Mouse (Mus musculus) layer of hippocampus, postnatal 25 days (tissue): ENCODE data around the gene Pias3. TPM values are rescaled to one million over a fixed set of nuclear protein-coding genes. Genes with fewer than 3 reads are reported as not detected.
"Not testable (repeated sequence)": the region's sequence is repeated elsewhere in the genome, so short reads cannot be mapped to it uniquely, and the experiment has no call there.

Experiments used
- DNase-seq, 2 experiments: peaks; one replicate each; pipeline ENCODE4 v3.0.0; 2022; ENCODE audit warnings: mixed read lengths in 2 of 2, low spot score in 1 of 2; ENCODE audit errors: extremely low spot score in 1 of 2
- total RNA-seq, 2 experiments: library from RNA; stranded (reverse); gene quantifications; 2 replicates each; pipeline ENCODE4 v1.2.3; 2021

Gene Pias3
- total RNA-seq, 2 experiments from 2014 or later, result 24.6 to 27.0 TPM

DNA sequence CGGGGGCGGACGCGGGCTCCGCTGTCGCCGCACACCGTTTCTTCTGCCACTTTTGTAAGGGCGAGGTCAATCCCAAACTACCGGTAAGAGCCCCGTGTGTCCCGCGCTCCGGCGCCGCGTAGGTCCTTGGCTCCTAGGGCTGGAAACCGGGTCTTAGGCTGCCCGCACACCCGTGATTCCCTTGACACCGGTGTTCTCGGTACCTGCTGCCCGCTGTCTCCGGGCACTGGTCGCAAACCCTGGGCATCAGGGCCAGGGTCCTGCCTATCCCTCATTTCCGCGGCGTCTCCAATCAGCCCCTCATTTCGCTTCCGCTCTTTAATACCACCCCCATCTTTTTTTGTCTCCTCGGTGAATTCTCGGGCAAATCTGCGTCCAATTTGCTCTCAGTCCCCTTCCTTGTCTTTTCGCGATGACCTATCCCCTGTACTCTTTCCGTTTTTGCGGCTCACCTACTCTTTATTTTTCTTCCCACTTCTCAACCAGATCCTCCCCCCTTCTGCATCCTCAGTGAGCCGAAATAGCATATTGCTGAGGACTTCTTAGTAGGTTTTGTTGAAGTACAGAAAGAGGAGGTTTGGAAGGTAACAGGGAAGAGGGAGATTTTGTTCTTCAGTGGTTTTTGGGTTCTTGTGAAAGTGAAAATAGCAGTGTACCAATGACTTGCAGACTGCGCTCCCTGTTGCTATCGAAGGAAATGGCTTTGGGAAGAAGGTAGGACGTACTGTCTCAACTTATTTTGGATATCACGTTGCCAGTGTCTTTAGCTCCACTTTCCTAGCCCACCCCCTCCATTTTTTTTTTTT is 31.8 kb downstream of the Pias3 start:
- DNase-seq, result no peak

DNA sequence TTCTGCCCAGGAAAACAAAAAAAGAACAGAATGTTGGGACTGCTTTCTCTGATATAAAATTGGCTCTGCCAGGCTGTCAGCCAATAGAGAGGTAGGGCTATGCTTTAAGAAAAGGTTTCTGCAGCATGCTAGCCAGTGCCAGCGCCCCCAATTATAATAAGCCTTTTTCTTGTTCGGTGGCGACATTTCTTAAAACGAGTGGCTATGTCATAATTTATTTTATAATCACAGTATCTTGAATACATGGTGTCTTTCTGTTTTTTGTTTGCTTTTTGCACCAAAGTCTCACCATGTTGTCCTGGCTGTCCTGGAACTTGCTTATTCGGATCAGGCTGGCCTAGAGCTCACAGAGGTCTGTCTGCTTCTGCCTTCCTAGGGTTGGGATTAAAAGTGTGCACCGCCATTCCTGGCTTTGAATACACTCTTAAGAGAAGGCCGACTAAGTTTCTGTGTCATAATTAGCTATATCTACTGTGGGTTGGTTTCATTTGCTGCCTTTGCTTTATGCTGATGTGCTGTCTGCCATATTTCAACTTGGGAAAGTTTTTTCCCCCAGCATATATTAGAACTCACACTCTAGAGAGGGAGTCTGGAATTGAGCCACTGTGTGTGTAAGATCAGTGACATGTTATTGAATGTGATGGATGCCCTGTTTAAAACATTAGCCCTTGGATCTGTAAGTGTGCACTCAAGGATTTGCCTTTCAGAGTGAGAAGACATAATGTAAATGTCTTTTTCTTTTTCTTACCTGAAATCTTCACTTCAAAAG is 32.6 kb downstream of the Pias3 start:
- no peak for DNase-seq

GRCm38 (mm10) chr3:96729403-96729784 is 33.2 kb downstream of the Pias3 start:
- no peak for DNase-seq

DNA sequence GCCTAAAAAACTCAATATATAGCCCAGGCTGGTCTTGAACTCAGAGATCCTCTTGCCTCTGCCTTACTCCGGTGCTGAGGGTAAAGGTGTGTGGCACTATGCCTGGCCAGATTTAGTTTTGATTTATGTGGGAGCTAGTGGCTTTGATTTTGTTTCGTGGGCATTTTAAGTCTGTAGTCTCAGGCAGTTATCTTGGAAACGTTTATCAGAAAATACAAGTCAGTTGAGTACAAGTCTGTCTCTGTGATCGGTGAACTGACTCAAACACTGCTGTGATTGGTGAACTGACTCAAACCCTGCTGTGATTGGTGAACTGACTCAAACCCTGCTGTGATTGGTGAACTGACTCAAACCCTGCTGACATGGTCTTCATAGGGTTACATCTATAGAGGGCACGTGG is 34.6 kb downstream of the Pias3 start:
- DNase-seq, result no peak

- no peak for DNase-seq
These were observed 37.8 kb downstream of the Pias3 start for GRCm38 (mm10) chr3:96733984-96734383.

DNA sequence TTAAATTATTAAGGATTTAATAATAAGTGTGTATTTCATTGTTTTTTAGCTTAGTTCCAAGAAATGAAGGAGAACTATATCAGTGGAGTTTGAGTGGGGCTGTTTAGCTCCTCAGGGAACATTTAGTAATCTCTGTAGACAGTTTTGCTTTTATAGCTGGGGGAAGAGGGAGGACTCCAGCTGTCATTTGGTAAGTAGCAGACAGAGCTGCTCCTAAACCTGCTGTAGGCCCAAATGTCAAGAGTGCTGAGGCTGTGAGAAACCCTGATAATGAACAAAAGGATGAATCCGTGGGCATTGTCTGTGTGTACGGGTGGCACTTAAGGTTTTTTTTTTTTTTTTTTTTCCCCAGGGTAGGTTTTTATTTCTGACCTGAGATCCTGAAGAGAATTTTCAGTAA is 39.0 kb downstream of the Pias3 start:
- no peak for DNase-seq

DNA sequence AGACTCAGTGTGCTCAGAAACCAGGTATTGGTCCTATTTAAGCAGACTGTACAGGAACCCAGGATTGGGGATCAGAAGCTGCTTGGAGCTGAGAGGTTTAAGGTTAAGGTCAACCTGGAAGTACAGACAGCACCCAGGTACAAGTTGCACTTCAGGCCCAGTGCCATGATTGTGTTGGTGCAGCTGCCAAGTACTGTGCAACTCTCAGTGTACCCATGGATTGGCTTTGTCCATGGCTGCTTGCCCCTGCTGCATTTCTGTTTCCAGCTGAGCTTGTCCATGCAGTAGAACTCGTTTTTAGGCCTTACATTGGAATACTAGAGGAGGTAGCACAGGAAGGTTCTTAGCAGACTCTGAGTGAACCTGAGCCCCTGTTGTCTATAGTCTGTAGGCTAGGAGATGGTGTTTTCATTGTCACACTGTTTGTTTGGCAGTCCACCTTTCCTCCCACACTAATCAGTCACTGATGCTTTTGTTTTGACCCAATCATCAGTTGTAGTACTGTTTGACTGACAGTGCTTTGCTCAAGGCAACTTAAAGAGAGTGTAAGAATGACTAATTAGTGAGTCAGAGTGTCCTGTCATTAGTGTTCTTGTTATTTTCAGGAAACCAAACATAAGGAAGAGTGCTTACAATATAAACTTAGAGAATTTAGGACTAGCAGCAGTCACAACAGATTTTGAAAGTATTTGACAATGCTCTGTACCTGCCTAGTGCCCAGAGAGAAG is 41.0 kb downstream of the Pias3 start:
- no peak for DNase-seq

- DNase-seq, result no peak
These were observed 41.8 kb downstream of the Pias3 start for GRCm38 (mm10) chr3:96737995-96738394.

DNA sequence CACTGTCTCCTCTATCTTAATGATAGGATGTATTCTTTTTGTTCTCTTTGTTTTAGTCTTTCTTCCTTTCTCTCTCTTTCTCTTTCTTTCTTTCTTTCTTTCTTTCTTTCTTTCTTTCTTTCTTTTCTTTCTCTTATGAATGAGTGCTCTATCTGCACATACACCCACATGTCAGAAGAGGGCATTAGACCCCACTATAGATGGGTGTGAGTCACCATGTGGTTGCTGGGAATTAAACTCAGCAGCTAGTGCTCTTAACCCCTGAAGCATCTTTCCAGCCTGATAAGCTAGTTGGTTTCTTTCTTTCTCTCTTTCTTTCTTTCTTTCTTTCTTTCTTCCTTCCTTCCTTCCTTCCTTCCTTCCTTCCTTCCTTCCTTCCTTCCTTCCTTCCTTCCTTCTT is 44.1 kb downstream of the Pias3 start:
- not testable (repeated sequence) for DNase-seq

DNA sequence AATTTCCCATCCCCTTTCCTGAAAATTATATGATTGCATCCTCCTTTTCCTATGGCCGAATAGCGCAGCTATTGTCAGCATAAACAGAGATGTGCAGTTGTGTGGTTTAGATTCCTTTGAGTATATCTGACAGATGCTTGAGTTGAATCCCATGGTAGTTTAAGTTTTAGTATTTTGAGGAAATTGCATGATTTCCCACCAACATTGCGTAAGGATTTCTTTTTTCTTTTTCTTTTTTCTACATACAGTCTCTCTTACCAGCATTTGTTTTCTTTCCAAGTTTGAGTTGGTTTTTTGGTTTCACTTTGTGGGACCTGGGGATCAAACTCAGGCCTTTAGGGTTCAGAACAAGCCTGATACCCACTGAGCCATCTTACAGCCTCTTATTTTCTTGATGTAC is 48.2 kb downstream of the Pias3 start:
- no peak for DNase-seq

DNA sequence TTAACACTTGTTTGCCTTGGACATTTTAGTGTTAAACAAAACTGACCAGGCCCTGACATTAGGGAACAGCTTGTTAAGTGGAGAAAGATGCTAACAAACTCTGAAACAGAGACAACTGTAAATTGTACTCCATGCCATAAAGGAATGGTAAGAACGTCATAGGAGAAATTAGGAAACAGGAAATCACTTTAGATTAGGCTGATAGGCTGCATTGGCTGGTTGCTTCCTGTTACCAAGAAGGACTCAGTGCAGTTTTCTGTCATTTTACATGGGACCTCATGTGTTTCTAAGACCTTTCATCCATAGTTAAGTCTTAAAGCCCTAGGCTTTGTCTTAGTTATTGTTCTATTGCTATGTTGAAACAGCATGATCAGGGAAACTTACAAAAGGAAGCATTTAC is 50.6 kb downstream of the Pias3 start:
- no peak for DNase-seq

Other genes starting within 250 kb of the Pias3 start
- gene BC107364, start 244.1 kb upstream of the Pias3 start, total RNA-seq, result not detected
- under 1 TPM in 1 of 2 experiments, not detected in 1; 0.12 TPM for gene Hfe2, start 171.2 kb upstream of the Pias3 start, total RNA-seq
- 10 to 100 TPM; 20.7 to 25.0 TPM for gene Txnip, start 138.4 kb upstream of the Pias3 start, total RNA-seq
- not detected for gene Gm16253, start 119.4 kb upstream of the Pias3 start, total RNA-seq
- gene Polr3gl, start 102.2 kb upstream of the Pias3 start, total RNA-seq, result 10 to 100 TPM; 23.8 to 29.7 TPM
- gene Ankrd34a, start 99.7 kb upstream of the Pias3 start, total RNA-seq, result 10 to 100 TPM; 50.9 to 62.3 TPM
- gene Lix1l, start 95.2 kb upstream of the Pias3 start, total RNA-seq, result 10 to 100 TPM; 29.2 to 29.4 TPM
- 10 to 100 TPM; 48.4 to 51.7 TPM for gene Rbm8a, start 66.5 kb upstream of the Pias3 start, total RNA-seq
- 10 to 100 TPM; 55.3 to 57.3 TPM for gene Pex11b, start 61.0 kb upstream of the Pias3 start, total RNA-seq
- under 1 TPM; 0.31 to 0.37 TPM for gene Gm42957, start 60.9 kb upstream of the Pias3 start, total RNA-seq
- 1 to 10 TPM; 1.1 to 1.7 TPM for gene Itga10, start 50.8 kb upstream of the Pias3 start, total RNA-seq
- gene Ankrd35, start 26.3 kb upstream of the Pias3 start, total RNA-seq, result 1 to 10 TPM; 5.3 to 6.2 TPM
- gene Nudt17, start 12.2 kb downstream of the Pias3 start, total RNA-seq, result 10 to 100 TPM; 13.2 to 16.7 TPM
- 10 to 100 TPM; 24.7 to 24.9 TPM for gene Polr3c, start 31.2 kb downstream of the Pias3 start, total RNA-seq
- 10 to 100 TPM; 56.0 to 62.3 TPM for gene Rnf115, start 31.3 kb downstream of the Pias3 start, total RNA-seq
- gene Pdzk1, start 132.9 kb downstream of the Pias3 start, total RNA-seq, result under 1 TPM; 0.22 to 0.35 TPM
- not detected for gene Cd160, start 133.0 kb downstream of the Pias3 start, total RNA-seq
- gene Gja5, start 208.3 kb downstream of the Pias3 start, total RNA-seq, result 1 to 10 TPM in 1 of 2 experiments, under 1 TPM in 1; 0.70 to 1.2 TPM
- gene Gpr89, start 209.0 kb downstream of the Pias3 start, total RNA-seq, result 10 to 100 TPM; 39.3 to 46.1 TPM
- not detected for gene Gja8, start 229.6 kb downstream of the Pias3 start, total RNA-seq